Mouse (Mus musculus): ENCODE data around the gene Entpd2. TPM values are rescaled to one million over a fixed set of nuclear protein-coding genes. Genes with fewer than 3 reads are reported as not detected.

Entpd2 gene
- polyA plus RNA-seq, 1 experiment: 5.0 TPM

- no peak overlapping the region for H3K27ac ChIP-seq (ENCODE audit: insufficient read depth, low read length)
- H3K4me3 ChIP-seq (ENCODE audit: extremely low read depth, insufficient read depth, insufficient read length): no peak overlapping the region
- H3K27me3 ChIP-seq (ENCODE audit: control insufficient read depth, insufficient read depth, low read length): no peaks in the 10 kb centered on the region
- 59% methylated on average over 3 of the region's 3 CpGs for WGBS
- no peaks in the 10 kb centered on the region; the same call in 1 of the 2 replicates for H3K4me1 ChIP-seq (ENCODE audit: control insufficient read depth, insufficient read depth, insufficient read length)
- no peaks in the 10 kb centered on the region for H3K36me3 ChIP-seq (ENCODE audit: control insufficient read depth, insufficient read depth, low read length)
- no peak for DNase-seq (ENCODE audit: low read depth in 1 of 2, low spot score in 2 of 2)
- no peak for TF ChIP-seq CTCF (IDR thresholded peaks at IDR 0.05; ENCODE audit: extremely low read depth, insufficient read depth, insufficient read length, insufficient replicate concordance)
- TF ChIP-seq POLR2A (IDR thresholded peaks at IDR 0.05; ENCODE audit: low read depth, low read length): no peak
These were observed 21.8 kb downstream of the Entpd2 start for GRCm38 (mm10) chr2:25417426-25417825.

GRCm38 (mm10) chr2:25421896-25422295, 26.2 kb downstream of the Entpd2 start:
- Histone ChIP-seq H3K36me3 (ENCODE audit: control insufficient read depth, insufficient read depth, low read length) (no peaks in the 10 kb centered on the region), H3K4me1 (ENCODE audit: control insufficient read depth, insufficient read depth, insufficient read length) (peaks cover 6% of the 10 kb centered on the region; the same call in 1 of the 2 replicates), H3K27me3 (ENCODE audit: control insufficient read depth, insufficient read depth, low read length) (no peaks in the 10 kb centered on the region), H3K4me3 (ENCODE audit: extremely low read depth, insufficient read depth, insufficient read length) (no peak overlapping the region), H3K27ac (ENCODE audit: insufficient read depth, low read length) (peak overlapping the region; percentile 76; the same call in 1 of the 2 replicates)
- peak in 1 of 2 experiments; percentile 46 for DNase-seq (ENCODE audit: low read depth in 1 of 2, low spot score in 2 of 2)
- TF ChIP-seq CTCF (IDR thresholded peaks at IDR 0.05; ENCODE audit: extremely low read depth, insufficient read depth, insufficient read length, insufficient replicate concordance): peak; percentile 53; the same call in 1 of the 2 replicates
- TF ChIP-seq POLR2A (IDR thresholded peaks at IDR 0.05; ENCODE audit: low read depth, low read length): no peak
- WGBS: 26% methylated on average over 3 of the region's 3 CpGs

GRCm38 (mm10) chr2:25422587-25423410, 27.1 kb downstream of the Entpd2 start, which contains the start of gene Fut7:
TSS of gene Fut7 (plus strand) at chr2:25423267.
- 10% methylated on average over 17 of the region's 17 CpGs for WGBS
- Histone ChIP-seq H3K27ac (ENCODE audit: insufficient read depth, low read length) (peak within 1 kb of the TSS; percentile 76), H3K36me3 (ENCODE audit: control insufficient read depth, insufficient read depth, low read length) (no peaks in the 10 kb centered on the region), H3K4me3 (ENCODE audit: extremely low read depth, insufficient read depth, insufficient read length) (no peak within 1 kb of the TSS), H3K27me3 (ENCODE audit: control insufficient read depth, insufficient read depth, low read length) (no peaks in the 10 kb centered on the region), H3K4me1 (ENCODE audit: control insufficient read depth, insufficient read depth, insufficient read length) (peaks cover 6% of the 10 kb centered on the region; the same call in 1 of the 2 replicates)
- no peak for TF ChIP-seq CTCF (IDR thresholded peaks at IDR 0.05; ENCODE audit: extremely low read depth, insufficient read depth, insufficient read length, insufficient replicate concordance)
- TF ChIP-seq POLR2A (IDR thresholded peaks at IDR 0.05; ENCODE audit: low read depth, low read length): no peak
- peak in 1 of 2 experiments; percentile 20 for DNase-seq (ENCODE audit: low read depth in 1 of 2, low spot score in 2 of 2)

DNA sequence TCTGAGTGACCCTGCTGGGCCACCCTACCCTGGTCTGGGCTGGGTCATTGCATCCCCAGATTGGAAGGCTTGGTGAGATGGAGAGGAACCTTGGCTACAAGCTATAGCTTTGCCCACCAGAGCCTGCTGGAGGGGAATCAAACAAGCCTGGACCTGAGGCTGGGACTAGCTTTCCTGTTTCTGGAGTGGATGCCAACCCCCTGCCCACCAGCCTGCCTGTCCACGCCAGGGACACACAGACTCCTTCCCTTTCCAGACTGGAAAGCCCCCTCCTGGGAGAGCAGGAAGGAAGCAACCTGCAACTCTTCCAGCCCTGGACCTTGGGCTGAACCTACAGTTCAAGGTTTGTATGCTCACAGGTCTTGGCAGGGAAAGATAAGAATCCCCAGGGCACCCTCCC, 28.0 kb downstream of the Entpd2 start:
- Histone ChIP-seq H3K4me1 (ENCODE audit: control insufficient read depth, insufficient read depth, insufficient read length) (peaks cover 6% of the 10 kb centered on the region), H3K4me3 (ENCODE audit: extremely low read depth, insufficient read depth, insufficient read length) (no peak overlapping the region), H3K27ac (ENCODE audit: insufficient read depth, low read length) (peak overlapping the region; percentile 11; the same call in 1 of the 2 replicates), H3K27me3 (ENCODE audit: control insufficient read depth, insufficient read depth, low read length) (no peaks in the 10 kb centered on the region), H3K36me3 (ENCODE audit: control insufficient read depth, insufficient read depth, low read length) (no peaks in the 10 kb centered on the region)
- WGBS: 71% methylated on average over 1 of the region's 1 CpGs
- TF ChIP-seq POLR2A (IDR thresholded peaks at IDR 0.05; ENCODE audit: low read depth, low read length): no peak
- no peak for DNase-seq (ENCODE audit: low read depth in 1 of 2, low spot score in 2 of 2)

DNA sequence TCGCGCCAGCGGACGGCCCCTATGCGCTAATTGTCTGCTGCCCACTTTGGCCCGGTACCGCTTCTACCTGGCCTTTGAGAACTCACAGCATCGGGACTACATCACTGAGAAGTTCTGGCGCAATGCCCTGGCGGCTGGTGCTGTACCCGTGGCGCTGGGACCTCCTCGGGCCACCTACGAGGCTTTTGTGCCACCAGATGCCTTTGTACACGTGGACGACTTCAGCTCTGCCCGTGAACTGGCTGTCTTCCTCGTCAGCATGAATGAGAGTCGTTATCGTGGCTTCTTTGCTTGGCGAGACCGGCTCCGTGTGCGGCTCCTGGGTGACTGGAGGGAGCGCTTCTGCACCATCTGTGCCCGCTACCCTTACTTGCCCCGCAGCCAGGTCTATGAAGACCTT, 29.8 kb downstream of the Entpd2 start:
- no peak for DNase-seq (ENCODE audit: low read depth in 1 of 2, low spot score in 2 of 2)
- 73% methylated on average over 27 of the region's 27 CpGs for WGBS
- TF ChIP-seq POLR2A (IDR thresholded peaks at IDR 0.05; ENCODE audit: low read depth, low read length) (no peak), CTCF (IDR thresholded peaks at IDR 0.05; ENCODE audit: extremely low read depth, insufficient read depth, insufficient read length, insufficient replicate concordance) (no peak)
- no peaks in the 10 kb centered on the region for H3K27me3 ChIP-seq (ENCODE audit: control insufficient read depth, insufficient read depth, low read length)
- no peaks in the 10 kb centered on the region for H3K36me3 ChIP-seq (ENCODE audit: control insufficient read depth, insufficient read depth, low read length)
- no peak overlapping the region for H3K27ac ChIP-seq (ENCODE audit: insufficient read depth, low read length)
- peaks cover 11% of the 10 kb centered on the region for H3K4me1 ChIP-seq (ENCODE audit: control insufficient read depth, insufficient read depth, insufficient read length)
- H3K4me3 ChIP-seq (ENCODE audit: extremely low read depth, insufficient read depth, insufficient read length): no peak overlapping the region

DNA sequence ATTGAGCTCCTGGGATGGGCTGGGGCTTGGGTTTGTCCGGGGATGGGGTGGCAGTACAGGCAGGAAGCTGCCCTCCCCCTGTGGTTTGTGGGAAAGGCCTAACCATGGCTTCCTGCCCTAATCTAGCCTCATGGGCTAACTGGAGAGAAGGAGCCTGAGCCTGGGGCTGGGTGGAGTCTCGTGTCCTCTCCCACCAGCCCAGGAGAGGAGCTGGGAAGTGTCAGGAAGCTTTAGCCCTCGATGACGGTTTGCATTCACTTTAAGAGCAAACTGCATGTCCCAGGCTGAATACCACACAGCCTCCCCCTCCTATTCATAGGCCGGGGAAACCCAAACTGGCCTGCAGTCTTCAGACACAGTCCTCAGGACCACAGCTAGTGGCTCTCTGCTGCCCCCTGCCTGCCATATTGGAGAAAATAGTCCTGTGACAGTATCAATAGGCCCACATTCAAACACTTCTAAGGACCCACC, 31.1 kb downstream of the Entpd2 start:
- peak overlapping the region; percentile 76 for H3K27ac ChIP-seq (ENCODE audit: insufficient read depth, low read length)
- peaks cover 11% of the 10 kb centered on the region for H3K4me1 ChIP-seq (ENCODE audit: control insufficient read depth, insufficient read depth, insufficient read length)
- no peaks in the 10 kb centered on the region for H3K27me3 ChIP-seq (ENCODE audit: control insufficient read depth, insufficient read depth, low read length)
- 7% methylated on average over 5 of the region's 5 CpGs for WGBS
- no peak for TF ChIP-seq POLR2A (IDR thresholded peaks at IDR 0.05; ENCODE audit: low read depth, low read length)
- peak; percentile 66; the same call in 1 of the 2 replicates for TF ChIP-seq CTCF (IDR thresholded peaks at IDR 0.05; ENCODE audit: extremely low read depth, insufficient read depth, insufficient read length, insufficient replicate concordance)
- DNase-seq (ENCODE audit: low read depth in 1 of 2, low spot score in 2 of 2): peak; percentile 58 to 72
- H3K4me3 ChIP-seq (ENCODE audit: extremely low read depth, insufficient read depth, insufficient read length): no peak overlapping the region
- H3K36me3 ChIP-seq (ENCODE audit: control insufficient read depth, insufficient read depth, low read length): no peaks in the 10 kb centered on the region

GRCm38 (mm10) chr2:25427256-25427655, 31.6 kb downstream of the Entpd2 start:
- Histone ChIP-seq H3K4me1 (ENCODE audit: control insufficient read depth, insufficient read depth, insufficient read length) (peaks cover 11% of the 10 kb centered on the region), H3K27ac (ENCODE audit: insufficient read depth, low read length) (no peak overlapping the region), H3K27me3 (ENCODE audit: control insufficient read depth, insufficient read depth, low read length) (no peaks in the 10 kb centered on the region), H3K4me3 (ENCODE audit: extremely low read depth, insufficient read depth, insufficient read length) (no peak overlapping the region), H3K36me3 (ENCODE audit: control insufficient read depth, insufficient read depth, low read length) (no peaks in the 10 kb centered on the region)
- 88% methylated on average over 5 of the region's 5 CpGs for WGBS
- no peak for DNase-seq (ENCODE audit: low read depth in 1 of 2, low spot score in 2 of 2)
- TF ChIP-seq CTCF (IDR thresholded peaks at IDR 0.05; ENCODE audit: extremely low read depth, insufficient read depth, insufficient read length, insufficient replicate concordance) (no peak), POLR2A (IDR thresholded peaks at IDR 0.05; ENCODE audit: low read depth, low read length) (no peak)

Data from spleen, adult 2 months (tissue).